Mouse (Mus musculus) bone marrow, adult 2 months (tissue): ENCODE results near the gene Fto.

Source experiments
- CTCF ChIP-seq: fragments of 200-500 bp; IDR thresholded peaks from 2 replicates; pipeline ENCODE4 v1.5.1; 2011; ENCODE audit warnings: low read length, control low read depth; ENCODE audit not compliant: control insufficient read depth, insufficient read depth
- POLR2A ChIP-seq: fragments of 200-500 bp; IDR thresholded peaks from 2 replicates; pipeline ENCODE4 v1.6.1; 2011; ENCODE audit warnings: low read depth, mild to moderate bottlenecking, control low read depth, low read length, borderline replicate concordance; ENCODE audit not compliant: control insufficient read depth

- TF ChIP-seq POLR2A (no peak), CTCF (no peak)
Measured at GRCm38 (mm10) chr8:91561241-91561640, 247.9 kb downstream of the Fto start.
